Mouse (Mus musculus) hindbrain, embryonic 14.5 days (tissue): ENCODE results near the gene Sync. TPM values are rescaled to one million over a fixed set of nuclear protein-coding genes. Genes with fewer than 3 reads are reported as not detected.

Experiments used
- ATAC-seq: fragments of 200-750 bp; cut with Nextera tagmentation; 2 replicates; pipeline ENCODE4 v1.8.0; 2017; ENCODE audit warnings: moderate number of reproducible peaks, mild to moderate bottlenecking, moderate TSS enrichment, moderate library complexity; ENCODE audit not compliant: low FRiP score
- DNase-seq: peaks from one replicate; pipeline ENCODE4 v3.0.0-alpha.2; 2015; ENCODE audit warnings: low spot score
- H3K27ac ChIP-seq: fragments of 300-500 bp; sonication (generic); 2 replicates; pipeline ENCODE4 v1.5.1; 2014; ENCODE audit warnings: mild to moderate bottlenecking, moderate library complexity
- H3K27me3 ChIP-seq: fragments of 300-500 bp; sonication (generic); 2 replicates; pipeline ENCODE4 v1.6.1; 2014; ENCODE audit warnings: mild to moderate bottlenecking, low read length, mixed read lengths; ENCODE audit not compliant: control insufficient read depth, insufficient read depth
- H3K36me3 ChIP-seq: fragments of 300-500 bp; sonication (generic); replicated peaks from 2 replicates; pipeline ENCODE4 v1.6.1; 2014; ENCODE audit not compliant: control insufficient read depth, insufficient read depth
- H3K4me1 ChIP-seq: fragments of 300-500 bp; sonication (generic); replicated peaks from 2 replicates; pipeline ENCODE4 v1.6.1; 2014; ENCODE audit warnings: antibody characterized with exemption, low read length, mixed read lengths; ENCODE audit not compliant: control insufficient read depth, insufficient read depth
- H3K4me2 ChIP-seq: fragments of 300-500 bp; sonication (generic); replicated peaks from 2 replicates; pipeline ENCODE4 v1.6.1; 2014; ENCODE audit warnings: mild to moderate bottlenecking, moderate library complexity
- H3K4me3 ChIP-seq: fragments of 300-500 bp; sonication (generic); replicated peaks from 2 replicates; pipeline ENCODE4 v1.5.1; 2014; ENCODE audit warnings: mild to moderate bottlenecking, low read length
- H3K9ac ChIP-seq: fragments of 300-500 bp; sonication (generic); 2 replicates; pipeline ENCODE4 v1.6.1; 2014
- H3K9me3 ChIP-seq: fragments of 300-500 bp; sonication (generic); 2 replicates; pipeline ENCODE4 v1.6.1; 2016; ENCODE audit warnings: low read length; ENCODE audit not compliant: control insufficient read depth
- WGBS: fragments of 180-500 bp; shearing (Covaris S2); extraction: QIAGEN DNeasy Blood & Tissue Kit; methylation state at CpG from one replicate; pipeline ENCODE4 v1.1.7; 2014; 5-methylcytosine and 5-hydroxymethylcytosine counted together
- polyA plus RNA-seq: library from polyadenylated mRNA; unstranded; fragments of >200 nt; fragmentation: Nextera tagmentation; extraction: Ambion mirVana; gene quantifications from 2 replicates; pipeline ENCODE4 v1.2.1, GENCODE M21; 2014

Sync gene
- polyA plus RNA-seq, 1 experiment from 2014 or later, result 1.2 TPM

DNA sequence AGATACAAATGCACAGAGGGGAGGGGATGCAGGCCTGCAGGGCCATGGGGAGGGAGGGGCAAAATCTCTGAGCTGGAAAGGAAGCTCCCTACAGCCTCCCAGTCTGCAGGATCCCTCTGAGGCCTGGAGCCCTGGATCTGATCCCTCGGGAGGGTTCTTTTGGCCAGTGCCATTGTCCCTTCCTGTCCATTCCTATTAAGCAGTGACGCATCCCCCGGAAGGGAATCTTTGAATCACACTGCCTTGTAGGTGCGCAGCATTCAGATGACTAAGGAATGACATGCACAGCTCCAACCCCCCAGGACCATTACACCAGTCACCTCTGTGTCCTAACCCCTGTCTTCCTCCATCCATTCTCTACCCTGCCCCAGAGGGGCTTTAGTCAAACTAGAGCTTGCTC is 28.3 kb upstream of the Sync start:
- Histone ChIP-seq H3K27ac (no peak overlapping the region), H3K4me1 (peaks cover 16% of the 10 kb centered on the region), H3K36me3 (no peaks in the 10 kb centered on the region), H3K4me2 (no peak overlapping the region), H3K9me3 (no peaks in the 10 kb centered on the region), H3K27me3 (no peaks in the 10 kb centered on the region), H3K4me3 (no peak overlapping the region), H3K9ac (no peak overlapping the region)
- WGBS, result 44% methylated on average over 4 of the region's 4 CpGs
- no peak for ATAC-seq
- no peak for DNase-seq

DNA sequence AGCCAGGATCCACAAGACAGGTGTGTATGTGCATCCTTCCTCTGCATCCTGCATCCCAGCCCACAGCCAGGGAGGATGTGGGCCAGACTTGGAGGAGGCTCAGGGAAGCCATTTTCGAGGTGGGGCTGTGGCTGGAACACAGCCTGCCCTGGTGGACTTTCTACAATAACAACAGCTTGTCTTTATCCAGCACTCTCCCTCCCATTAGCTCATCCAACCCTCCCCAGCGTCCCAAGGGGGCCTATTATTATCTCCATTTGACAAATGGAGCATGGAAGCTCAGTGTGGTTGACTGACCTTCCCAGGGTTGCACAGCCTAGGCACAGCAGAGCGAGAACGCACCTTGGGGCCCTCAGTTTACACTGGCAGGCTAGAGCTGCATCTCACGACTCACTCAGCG is 26.7 kb upstream of the Sync start:
- H3K9me3 ChIP-seq, result no peaks in the 10 kb centered on the region
- ATAC-seq, result no peak
- H3K9ac ChIP-seq, result no peak overlapping the region; the same call in 1 of the 2 replicates
- H3K27me3 ChIP-seq, result no peaks in the 10 kb centered on the region
- H3K4me1 ChIP-seq, result peaks cover 16% of the 10 kb centered on the region
- H3K4me2 ChIP-seq, result no peak overlapping the region
- H3K36me3 ChIP-seq, result no peaks in the 10 kb centered on the region
- DNase-seq, result no peak
- H3K27ac ChIP-seq, result no peak overlapping the region
- 14% methylated on average over 6 of the region's 6 CpGs for WGBS
- no peak overlapping the region for H3K4me3 ChIP-seq

DNA sequence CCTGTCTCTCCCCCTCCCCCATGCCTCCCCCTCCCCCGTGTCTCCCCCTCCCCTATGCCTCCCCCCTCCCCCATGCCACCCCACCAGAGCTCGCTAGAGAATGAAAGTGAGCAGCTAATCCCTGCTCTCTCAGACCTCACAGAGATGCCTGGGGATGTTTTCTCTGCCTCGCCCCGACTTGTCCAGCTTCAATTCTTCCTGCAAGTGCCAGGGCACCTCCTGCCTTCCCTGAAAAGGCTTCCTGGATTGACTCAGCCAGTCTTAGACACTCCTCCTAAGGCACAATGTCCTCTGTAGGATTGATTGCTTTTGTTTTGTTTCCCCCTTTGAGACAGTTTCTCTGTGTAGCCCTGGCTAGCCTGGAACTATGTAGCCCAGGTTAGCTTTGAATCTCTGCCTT is 26.2 kb upstream of the Sync start, which contains the start of gene C77080:
C77080 (minus strand) TSS at position 209 of the 400 bp plus-strand sequence.
- Histone ChIP-seq H3K4me1 (peaks cover 16% of the 10 kb centered on the region), H3K27ac (no peak within 1 kb of the TSS), H3K9ac (no peak within 1 kb of the TSS; the same call in 1 of the 2 replicates), H3K4me2 (no peak within 1 kb of the TSS), H3K4me3 (no peak within 1 kb of the TSS), H3K27me3 (no peaks in the 10 kb centered on the region), H3K9me3 (no peaks in the 10 kb centered on the region), H3K36me3 (no peaks in the 10 kb centered on the region)
- DNase-seq, result no peak
- 19% methylated on average over 2 of the region's 4 CpGs for WGBS
- ATAC-seq, result no peak

- Histone ChIP-seq H3K9ac (no peak overlapping the region), H3K27me3 (no peaks in the 10 kb centered on the region), H3K4me3 (no peak overlapping the region), H3K9me3 (no peaks in the 10 kb centered on the region), H3K36me3 (no peaks in the 10 kb centered on the region), H3K4me2 (no peak overlapping the region), H3K4me1 (peaks cover 11% of the 10 kb centered on the region), H3K27ac (no peak overlapping the region)
- ATAC-seq (no peak), DNase-seq (no peak)
- 41% methylated on average over 19 of the region's 19 CpGs for WGBS
These were observed 24.0 kb upstream of the Sync start for GRCm38 (mm10) chr4:129263225-129264021.

- ATAC-seq (no peak), DNase-seq (no peak)
- no peak overlapping the region for H3K27ac ChIP-seq
- no peak overlapping the region for H3K4me2 ChIP-seq
- H3K4me1 ChIP-seq, result 0 out of 2 replicates have a peak, but pooled peaks cover 7% of the 10 kb centered on the region
- no peaks in the 10 kb centered on the region for H3K27me3 ChIP-seq
- 91% methylated on average over 4 of the region's 4 CpGs for WGBS
- no peaks in the 10 kb centered on the region for H3K9me3 ChIP-seq
- H3K36me3 ChIP-seq, result no peaks in the 10 kb centered on the region
- H3K4me3 ChIP-seq, result no peak overlapping the region
- no peak overlapping the region for H3K9ac ChIP-seq
These were observed 21.2 kb upstream of the Sync start for GRCm38 (mm10) chr4:129266191-129266590.

DNA sequence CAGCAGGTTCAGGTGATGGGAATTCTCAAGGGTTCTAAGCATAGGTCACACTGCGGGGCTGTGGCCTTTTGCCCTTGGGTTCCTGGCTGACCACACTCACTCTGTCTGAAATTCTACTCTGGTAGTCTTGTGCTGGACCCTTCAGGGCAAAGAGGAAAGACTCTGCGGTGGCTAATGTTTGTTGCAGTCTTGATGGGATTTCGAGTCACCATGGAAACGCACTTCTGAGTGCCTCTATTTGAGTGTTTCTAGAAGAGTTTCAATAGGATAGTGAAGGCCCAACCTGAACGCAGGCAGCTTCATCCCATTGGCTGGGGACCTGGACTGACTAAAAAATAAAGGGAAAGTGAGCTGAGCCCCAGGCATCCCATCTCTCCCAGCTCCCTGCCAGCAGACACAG is 20.6 kb upstream of the Sync start:
- ATAC-seq (no peak), DNase-seq (no peak)
- H3K4me3 ChIP-seq, result no peak overlapping the region
- H3K27ac ChIP-seq, result no peak overlapping the region
- H3K9ac ChIP-seq, result no peak overlapping the region
- no peaks in the 10 kb centered on the region for H3K27me3 ChIP-seq
- H3K4me1 ChIP-seq, result 0 out of 2 replicates have a peak, but pooled peaks cover 7% of the 10 kb centered on the region
- no peak overlapping the region for H3K4me2 ChIP-seq
- no peaks in the 10 kb centered on the region for H3K9me3 ChIP-seq
- 70% methylated on average over 5 of the region's 5 CpGs for WGBS
- no peaks in the 10 kb centered on the region for H3K36me3 ChIP-seq

DNA sequence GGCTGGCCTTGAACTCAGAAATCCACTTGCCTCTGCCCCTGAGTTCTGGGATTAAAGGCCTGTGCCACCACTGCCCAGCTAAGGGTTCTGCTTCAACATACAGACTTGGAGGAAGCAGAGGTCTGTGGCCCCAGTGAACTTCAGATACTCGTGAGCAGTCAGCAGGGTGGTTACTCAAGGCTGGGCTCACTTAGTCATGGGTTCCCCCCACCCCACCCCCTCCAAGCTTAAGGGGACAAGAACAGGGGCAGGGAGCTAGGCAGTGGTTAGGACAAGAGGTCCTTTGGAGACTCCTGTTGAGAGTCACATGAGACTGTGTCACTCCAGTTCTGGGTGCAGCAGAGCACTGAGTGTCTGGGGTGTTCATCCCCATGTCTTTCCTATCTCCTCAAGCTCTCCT is 18.7 kb upstream of the Sync start:
- DNase-seq (no peak), ATAC-seq (no peak)
- no peaks in the 10 kb centered on the region for H3K9me3 ChIP-seq
- no peaks in the 10 kb centered on the region for H3K4me1 ChIP-seq
- WGBS, result 67% methylated on average over 1 of the region's 1 CpGs
- no peak overlapping the region for H3K9ac ChIP-seq
- H3K27me3 ChIP-seq, result no peaks in the 10 kb centered on the region
- no peak overlapping the region for H3K27ac ChIP-seq
- H3K4me3 ChIP-seq, result no peak overlapping the region
- H3K36me3 ChIP-seq, result no peaks in the 10 kb centered on the region
- H3K4me2 ChIP-seq, result no peak overlapping the region

- no peak overlapping the region for H3K4me2 ChIP-seq
- H3K27ac ChIP-seq, result no peak overlapping the region
- H3K9ac ChIP-seq, result no peak overlapping the region
- ATAC-seq (no peak), DNase-seq (no peak)
- no peak overlapping the region for H3K4me3 ChIP-seq
- no peaks in the 10 kb centered on the region for H3K27me3 ChIP-seq
- no peaks in the 10 kb centered on the region for H3K4me1 ChIP-seq
- H3K36me3 ChIP-seq, result no peaks in the 10 kb centered on the region
- 32% methylated on average over 15 of the region's 15 CpGs for WGBS
- H3K9me3 ChIP-seq, result no peaks in the 10 kb centered on the region
These were observed 15.2 kb upstream of the Sync start for GRCm38 (mm10) chr4:129271991-129272755.

DNA sequence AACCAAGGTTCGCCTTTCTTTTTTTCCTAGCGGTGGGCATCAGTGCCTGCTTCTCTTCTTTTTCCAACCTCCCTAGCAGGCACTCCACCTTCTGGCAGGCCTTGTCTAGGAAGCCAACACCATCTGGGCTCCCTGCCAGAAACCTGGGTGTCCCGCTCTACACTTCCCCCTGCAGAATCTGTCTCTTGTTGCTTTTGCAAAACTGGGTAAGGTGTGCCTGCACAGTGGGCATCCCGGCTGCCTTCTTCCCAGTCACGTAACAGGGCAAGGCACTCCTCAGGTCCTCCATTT is 14.7 kb upstream of the Sync start:
- H3K9ac ChIP-seq, result no peak overlapping the region
- H3K27ac ChIP-seq, result no peak overlapping the region
- H3K4me3 ChIP-seq, result no peak overlapping the region
- H3K27me3 ChIP-seq, result no peaks in the 10 kb centered on the region
- ATAC-seq (no peak), DNase-seq (no peak)
- no peaks in the 10 kb centered on the region for H3K9me3 ChIP-seq
- no peaks in the 10 kb centered on the region for H3K4me1 ChIP-seq
- H3K36me3 ChIP-seq, result no peaks in the 10 kb centered on the region
- H3K4me2 ChIP-seq, result no peak overlapping the region
- whole genome bisulfite sequencing, result 45% methylated on average over 5 of the region's 5 CpGs
